Mouse (Mus musculus) hindbrain, embryonic 14.5 days (tissue): ENCODE measurements at regions not wholly inside any gene's neighbourhood (a gene's known extent, or its start where the extent isn't known, plus 50 kb on each side); places are given as distances from the start of the nearest gene placed in this dataset.

Experiments
- ATAC-seq: fragments of 200-750 bp; cut with Nextera tagmentation; 2 replicates; pipeline ENCODE4 v1.8.0; 2017; ENCODE audit warnings: moderate number of reproducible peaks, mild to moderate bottlenecking, moderate TSS enrichment, moderate library complexity; ENCODE audit not compliant: low FRiP score
- DNase-seq: peaks from one replicate; pipeline ENCODE4 v3.0.0-alpha.2; 2015; ENCODE audit warnings: low spot score
- H3K27ac ChIP-seq: fragments of 300-500 bp; sonication (generic); 2 replicates; pipeline ENCODE4 v1.5.1; 2014; ENCODE audit warnings: mild to moderate bottlenecking, moderate library complexity
- H3K27me3 ChIP-seq: fragments of 300-500 bp; sonication (generic); 2 replicates; pipeline ENCODE4 v1.6.1; 2014; ENCODE audit warnings: mild to moderate bottlenecking, low read length, mixed read lengths; ENCODE audit not compliant: control insufficient read depth, insufficient read depth
- H3K36me3 ChIP-seq: fragments of 300-500 bp; sonication (generic); replicated peaks from 2 replicates; pipeline ENCODE4 v1.6.1; 2014; ENCODE audit not compliant: control insufficient read depth, insufficient read depth
- H3K4me1 ChIP-seq: fragments of 300-500 bp; sonication (generic); replicated peaks from 2 replicates; pipeline ENCODE4 v1.6.1; 2014; ENCODE audit warnings: antibody characterized with exemption, low read length, mixed read lengths; ENCODE audit not compliant: control insufficient read depth, insufficient read depth
- H3K4me2 ChIP-seq: fragments of 300-500 bp; sonication (generic); replicated peaks from 2 replicates; pipeline ENCODE4 v1.6.1; 2014; ENCODE audit warnings: mild to moderate bottlenecking, moderate library complexity
- H3K4me3 ChIP-seq: fragments of 300-500 bp; sonication (generic); replicated peaks from 2 replicates; pipeline ENCODE4 v1.5.1; 2014; ENCODE audit warnings: mild to moderate bottlenecking, low read length
- H3K9ac ChIP-seq: fragments of 300-500 bp; sonication (generic); 2 replicates; pipeline ENCODE4 v1.6.1; 2014
- H3K9me3 ChIP-seq: fragments of 300-500 bp; sonication (generic); 2 replicates; pipeline ENCODE4 v1.6.1; 2016; ENCODE audit warnings: low read length; ENCODE audit not compliant: control insufficient read depth
- WGBS: fragments of 180-500 bp; shearing (Covaris S2); extraction: QIAGEN DNeasy Blood & Tissue Kit; methylation state at CpG from one replicate; pipeline ENCODE4 v1.1.7; 2014; 5-methylcytosine and 5-hydroxymethylcytosine counted together

- no peaks in the 10 kb centered on the region for H3K27me3 ChIP-seq
- no peaks in the 10 kb centered on the region for H3K36me3 ChIP-seq
- 72% methylated on average over 7 of the region's 7 CpGs for WGBS
- no peak overlapping the region for H3K27ac ChIP-seq
- H3K9me3 ChIP-seq: no peaks in the 10 kb centered on the region
- ATAC-seq (no peak), DNase-seq (peak; percentile 32)
- no peak overlapping the region for H3K4me2 ChIP-seq
- H3K9ac ChIP-seq: no peak overlapping the region
- no peak overlapping the region for H3K4me3 ChIP-seq
- H3K4me1 ChIP-seq: no peaks in the 10 kb centered on the region
Measured at GRCm38 (mm10) chr12:60820979-60821378, 702.0 kb upstream of the Lrfn5 start.
